Mouse (Mus musculus) common myeloid progenitor, adult 5-6 weeks (primary cell): ENCODE results near the gene Btbd6. TPM values are rescaled to one million over a fixed set of nuclear protein-coding genes. Genes with fewer than 3 reads are reported as not detected.

ENCODE experiments used
- total RNA-seq: library from RNA; stranded (forward); fragments of 200-1000, 187-1606 nt; gene quantifications from 2 replicates; pipeline ENCODE4 v1.2.3, GENCODE M21; 2017

Gene Btbd6
- total RNA-seq, 1 experiment from 2014 or later = 7.4 TPM

Other genes with a start within 250 kb of the Btbd6 start
- 4.6 and 8.0 TPM in 2 replicates for gene Pld4, start 215.8 kb upstream of the Btbd6 start, total RNA-seq
- not detected in 2 replicates for gene Ahnak2, start 173.8 kb upstream of the Btbd6 start, total RNA-seq
- 0.18 TPM in 1 of 2 replicates, not detected in the other for gene Clba1, start 167.5 kb upstream of the Btbd6 start, total RNA-seq
- 59.4 and 64.7 TPM in 2 replicates for gene Cdca4, start 147.1 kb upstream of the Btbd6 start, total RNA-seq
- 5.4 and 9.3 TPM in 2 replicates for gene Gpr132, start 108.3 kb upstream of the Btbd6 start, total RNA-seq
- gene Jag2, start 46.7 kb upstream of the Btbd6 start, total RNA-seq = 1.5 and 6.3 TPM in 2 replicates
- 17.4 and 27.8 TPM in 2 replicates for gene Nudt14, start 34.4 kb upstream of the Btbd6 start, total RNA-seq
- gene Brf1, start 24.2 kb downstream of the Btbd6 start, total RNA-seq = 52.4 and 55.2 TPM in 2 replicates
- 15.5 and 15.9 TPM in 2 replicates for gene Pacs2, start 38.0 kb downstream of the Btbd6 start, total RNA-seq
- not detected in 2 replicates for gene Tex22, start 98.0 kb downstream of the Btbd6 start, total RNA-seq
- 46.9 and 53.3 TPM in 2 replicates for gene Mta1, start 121.8 kb downstream of the Btbd6 start, total RNA-seq
- gene Crip2, start 163.8 kb downstream of the Btbd6 start, total RNA-seq = 6.3 and 7.3 TPM in 2 replicates
- gene Crip1, start 169.8 kb downstream of the Btbd6 start, total RNA-seq = 337 and 338 TPM in 2 replicates
- gene Tedc1, start 179.9 kb downstream of the Btbd6 start, total RNA-seq = 19.2 and 19.6 TPM in 2 replicates
- 1.2 TPM in 1 of 2 replicates, not detected in the other for gene Tmem121, start 209.4 kb downstream of the Btbd6 start, total RNA-seq